Mouse (Mus musculus) retina, embryonic 14.5 days (tissue): Measurements from ENCODE around the gene Mgl2.
A peak's percentile ranks its signal among the peaks of the same experiment; 100 is the strongest.

Source experiments
- DNase-seq: peaks from one replicate; pipeline ENCODE4 v3.0.0-alpha.2; 2015; ENCODE audit warnings: low spot score

The Mgl2 gene

DNA sequence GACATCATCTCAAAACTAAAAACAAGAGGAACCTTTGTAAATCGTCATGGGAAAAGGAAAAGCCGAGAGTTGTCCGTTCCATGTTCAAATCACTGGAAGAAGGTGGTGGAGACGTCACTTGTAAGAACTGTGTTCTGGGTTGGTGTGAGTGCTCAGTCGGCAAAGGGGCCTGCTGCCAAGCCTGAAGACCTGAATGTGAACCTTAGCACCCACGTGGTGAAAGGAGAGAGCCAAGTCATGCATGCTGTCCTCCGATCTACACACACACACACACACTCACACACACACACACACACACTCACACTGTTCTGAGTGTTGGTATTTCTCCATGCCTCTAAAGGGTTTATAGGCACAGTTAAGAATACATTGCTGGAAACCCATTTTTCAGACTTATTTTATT, 41.1 kb downstream of the Mgl2 start:
- DNase-seq, result no peak

DNA sequence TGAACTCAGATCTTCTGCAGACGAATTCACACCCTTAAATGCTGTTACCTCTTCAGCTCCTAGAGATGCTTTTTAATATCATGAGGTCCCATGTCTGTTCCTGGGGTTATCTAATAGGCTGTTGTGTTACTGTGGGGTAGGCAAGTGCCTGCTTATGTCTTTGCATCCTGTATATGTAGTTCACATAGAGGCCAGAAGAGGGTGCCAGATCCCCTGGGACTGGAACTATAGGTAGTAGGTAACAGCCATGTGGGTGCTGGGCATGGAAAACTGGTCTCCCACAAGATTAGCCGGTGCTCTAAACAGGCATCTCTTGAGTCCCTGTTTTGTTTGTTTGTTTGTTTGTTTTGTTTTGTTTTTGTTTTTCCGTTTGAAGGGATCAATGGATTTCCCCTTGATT, 41.7 kb downstream of the Mgl2 start:
- DNase-seq, result peak; percentile 51

DNA sequence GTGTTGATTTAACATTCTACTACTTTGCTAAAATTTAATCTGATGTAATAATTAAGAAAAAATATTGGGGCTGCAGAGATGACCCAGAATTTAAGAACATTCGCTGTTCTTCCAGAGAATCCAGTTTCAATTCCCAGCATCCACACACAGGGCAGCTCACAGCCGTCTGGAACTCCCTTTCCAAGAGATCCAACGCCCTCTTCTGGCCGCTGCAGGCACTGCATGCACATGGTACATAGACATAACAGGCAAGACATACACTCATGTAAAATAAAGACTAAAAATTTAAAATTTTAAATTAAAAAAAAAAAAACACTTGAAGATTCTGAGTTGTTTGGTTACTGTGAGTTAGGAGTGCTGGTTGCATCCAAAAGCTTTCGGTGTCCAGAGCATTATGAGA, 42.2 kb downstream of the Mgl2 start:
- DNase-seq, result no peak

DNA sequence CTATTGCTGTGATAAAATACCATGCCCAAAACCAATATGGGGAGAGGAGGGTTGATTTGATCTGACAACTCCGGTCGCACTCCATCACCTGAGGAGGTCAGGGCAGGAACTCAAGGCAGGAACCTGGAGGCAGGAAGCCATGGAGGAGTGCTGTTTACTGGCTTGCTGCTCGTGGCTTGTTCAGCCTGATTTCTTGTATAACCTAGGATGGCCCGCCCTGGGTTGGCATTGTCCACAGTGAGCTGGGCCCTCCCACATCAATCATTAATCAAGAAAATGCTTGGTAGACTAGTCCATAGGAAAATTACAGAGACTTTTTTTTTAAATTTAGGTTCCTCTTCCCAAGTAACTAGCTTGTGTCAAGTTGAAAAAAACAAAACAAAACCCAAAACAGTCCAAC, 44.4 kb downstream of the Mgl2 start:
- DNase-seq, result no peak

DNA sequence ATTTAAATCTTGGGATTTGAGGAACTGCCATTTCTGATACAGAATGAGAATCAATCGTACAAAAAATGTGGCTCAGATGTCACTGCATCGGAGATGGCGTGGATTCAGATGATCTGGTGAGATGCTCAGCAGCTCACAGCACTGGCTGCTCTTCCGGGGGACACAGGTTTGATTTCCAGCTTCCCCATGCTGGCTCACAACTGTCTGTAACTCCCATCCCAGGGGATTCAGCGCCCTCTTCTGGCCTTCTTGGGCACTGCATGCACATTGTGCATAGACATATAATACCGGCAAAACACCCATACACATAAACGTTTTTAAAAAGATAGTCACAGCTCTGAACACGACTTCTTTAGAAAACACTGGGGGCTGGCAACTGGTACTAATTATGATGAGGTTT, 47.5 kb downstream of the Mgl2 start:
- DNase-seq, result no peak

DNA sequence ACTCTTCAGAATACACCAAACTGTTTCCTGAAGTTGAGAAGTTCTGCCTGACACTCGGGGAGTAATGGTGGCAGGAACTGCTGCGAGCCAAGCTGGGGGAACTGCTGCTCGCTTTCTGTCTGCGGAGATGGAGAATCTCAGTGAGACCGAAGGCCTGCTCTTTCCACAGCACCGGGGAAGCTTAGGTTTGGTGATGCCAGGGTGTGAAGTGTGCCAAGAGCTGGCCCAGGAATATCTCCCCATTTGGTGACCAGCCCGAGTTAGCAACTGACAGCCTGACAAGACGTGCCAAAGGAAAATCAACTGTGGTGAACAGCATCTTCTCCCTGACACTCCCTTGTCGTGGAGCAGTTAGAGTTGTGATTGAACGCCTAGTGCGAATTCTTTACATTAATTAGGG, 48.2 kb downstream of the Mgl2 start:
- DNase-seq, result no peak

DNA sequence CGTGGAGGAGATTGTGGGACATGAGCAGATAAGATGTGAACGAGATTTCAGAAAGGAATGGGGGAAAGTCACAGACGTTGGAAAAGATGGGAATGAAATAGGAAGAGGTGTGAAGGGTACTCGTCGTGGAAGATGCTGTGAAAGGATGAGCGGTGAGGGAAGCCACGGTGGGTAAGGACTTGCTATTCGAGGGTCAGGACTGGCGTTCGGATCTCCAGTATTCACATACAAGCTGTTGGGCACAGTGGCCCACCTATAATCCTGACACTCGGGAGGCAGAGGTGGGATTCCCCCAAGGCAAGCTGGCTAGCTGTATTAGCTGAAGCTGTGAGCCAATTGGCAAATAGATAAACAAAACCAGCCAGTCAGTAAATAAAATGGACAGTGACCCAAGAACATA, 48.6 kb downstream of the Mgl2 start:
- DNase-seq, result no peak

DNA sequence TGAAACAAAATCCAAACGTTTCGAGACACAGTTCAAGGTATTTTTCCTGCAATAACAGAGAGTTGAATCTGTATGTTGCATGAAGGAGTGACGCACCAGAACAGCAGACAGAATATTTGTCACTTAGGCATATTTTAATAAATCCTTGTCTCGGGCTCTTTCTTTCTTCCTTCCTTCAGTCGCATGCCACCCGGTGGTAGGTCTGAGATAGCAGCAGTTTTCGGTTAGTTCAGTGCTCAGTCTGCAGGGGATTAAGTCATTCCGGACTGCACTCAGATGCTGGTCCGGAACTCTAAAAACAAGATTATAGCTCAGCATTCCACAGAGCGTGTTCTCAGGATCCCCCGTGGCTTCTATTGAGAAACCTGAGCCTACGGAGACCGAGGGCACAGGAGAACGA, 49.3 kb downstream of the Mgl2 start:
- DNase-seq, result peak; percentile 67

DNA sequence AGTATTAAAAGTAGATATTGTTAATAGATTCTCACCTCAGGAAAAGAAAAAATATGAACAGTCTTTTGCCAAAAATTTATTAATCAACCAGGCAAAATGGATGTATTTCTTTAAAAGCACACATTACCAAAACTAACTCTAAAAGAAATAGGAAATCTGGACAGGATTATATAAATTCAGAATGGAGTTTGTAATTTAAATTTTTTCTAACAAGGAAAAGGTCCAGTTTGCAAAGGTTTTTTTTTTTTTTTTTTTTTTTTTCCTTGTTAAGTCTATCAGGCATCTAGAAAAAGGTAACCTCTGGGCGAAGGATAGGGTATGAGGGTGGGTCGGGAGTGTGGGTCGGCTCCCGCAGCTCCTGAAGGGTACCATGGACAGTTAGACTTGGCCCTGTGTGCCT, 50.4 kb downstream of the Mgl2 start:
- DNase-seq, result no peak

DNA sequence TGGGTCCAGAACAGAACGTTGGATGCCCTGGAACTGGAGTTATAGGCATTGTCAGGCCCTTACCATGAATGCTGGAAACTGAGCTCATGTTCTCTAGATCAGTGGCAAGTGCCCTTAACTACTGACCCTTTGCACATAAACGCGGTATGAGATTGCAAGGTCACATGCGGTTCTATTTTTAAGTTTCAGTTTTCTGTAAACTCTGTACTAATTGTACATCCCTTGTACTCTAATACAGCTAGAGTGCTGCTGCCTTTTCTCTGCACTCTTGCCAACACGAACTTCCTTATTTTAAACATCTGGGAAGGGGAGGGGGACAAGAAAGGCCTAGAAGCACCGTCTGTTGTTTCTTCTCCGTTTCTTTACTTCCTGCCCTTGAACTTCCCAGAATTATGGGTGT, 55.0 kb downstream of the Mgl2 start:
- no peak for DNase-seq
